Mouse (Mus musculus) neutrophil, adult 5-6 weeks (primary cell): ENCODE data around the gene Kif18b. TPM values are rescaled to one million over a fixed set of nuclear protein-coding genes. Genes with fewer than 3 reads are reported as not detected.

Experiments
- ATAC-seq: fragments of 151-379, 151-347 bp; 2 replicates; pipeline ENCODE4 v1.8.0; 2017; ENCODE audit warnings: mild to moderate bottlenecking, moderate TSS enrichment; ENCODE audit not compliant: insufficient number of reproducible peaks, poor library complexity, low FRiP score, severe bottlenecking; ENCODE audit errors: extremely low read depth
- total RNA-seq: library from RNA; stranded (forward); fragments of 200-1000 nt; gene quantifications from 2 replicates; pipeline ENCODE4 v1.2.3, GENCODE M21; 2017

The Kif18b gene
- total RNA-seq, 1 experiment from 2014 or later: not detected

GRCm38 (mm10) chr11:102893015-102893651 lies 31.8 kb downstream of the Kif18b start:
- ATAC-seq: peak; percentile 71

DNA sequence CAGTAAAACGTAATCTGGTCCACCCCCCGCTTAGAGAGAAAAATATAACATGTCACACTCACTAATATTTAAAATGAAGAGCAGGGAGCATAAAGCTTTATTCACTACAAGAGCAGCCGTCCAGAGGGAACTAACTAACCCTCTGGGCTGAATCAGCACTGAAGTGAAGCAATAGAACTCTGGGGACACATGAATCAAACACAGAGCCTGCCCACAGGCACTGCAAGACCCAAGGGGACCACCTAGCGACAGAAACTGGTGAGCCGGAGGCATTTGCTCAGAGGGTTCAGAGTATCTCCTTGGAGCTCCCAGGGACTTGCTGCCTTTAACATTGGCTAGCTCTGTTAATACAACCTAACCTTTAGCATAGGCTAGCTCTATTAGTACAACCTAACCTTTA lies 34.8 kb downstream of the Kif18b start:
- ATAC-seq: no peak

DNA sequence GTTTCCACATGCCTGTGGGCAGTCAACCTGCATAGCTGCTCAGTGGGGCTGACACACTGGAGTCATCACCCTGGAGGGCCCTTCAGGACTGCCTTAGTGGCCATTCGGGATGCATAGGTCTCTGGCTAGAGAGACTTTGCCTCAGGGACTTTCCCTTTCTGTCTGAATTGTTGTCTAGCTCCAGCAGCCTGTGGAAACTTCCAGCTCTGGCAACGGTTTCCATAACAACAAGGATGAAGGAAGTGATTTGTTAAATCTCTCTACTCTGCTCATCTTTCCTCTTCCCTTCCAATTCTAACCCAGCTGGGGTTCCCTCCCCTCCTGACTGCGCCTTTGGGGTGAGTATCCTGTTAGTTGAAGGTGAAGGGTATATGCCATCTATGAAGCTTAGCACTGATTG lies 36.8 kb downstream of the Kif18b start:
- ATAC-seq: no peak

GRCm38 (mm10) chr11:102887433-102887832 lies 37.5 kb downstream of the Kif18b start:
- no peak for ATAC-seq

GRCm38 (mm10) chr11:102884616-102885219 lies 40.2 kb downstream of the Kif18b start, which contains the start of gene Fam187a:
Fam187a (plus strand) TSS chr11:102885169.
- ATAC-seq: no peak

DNA sequence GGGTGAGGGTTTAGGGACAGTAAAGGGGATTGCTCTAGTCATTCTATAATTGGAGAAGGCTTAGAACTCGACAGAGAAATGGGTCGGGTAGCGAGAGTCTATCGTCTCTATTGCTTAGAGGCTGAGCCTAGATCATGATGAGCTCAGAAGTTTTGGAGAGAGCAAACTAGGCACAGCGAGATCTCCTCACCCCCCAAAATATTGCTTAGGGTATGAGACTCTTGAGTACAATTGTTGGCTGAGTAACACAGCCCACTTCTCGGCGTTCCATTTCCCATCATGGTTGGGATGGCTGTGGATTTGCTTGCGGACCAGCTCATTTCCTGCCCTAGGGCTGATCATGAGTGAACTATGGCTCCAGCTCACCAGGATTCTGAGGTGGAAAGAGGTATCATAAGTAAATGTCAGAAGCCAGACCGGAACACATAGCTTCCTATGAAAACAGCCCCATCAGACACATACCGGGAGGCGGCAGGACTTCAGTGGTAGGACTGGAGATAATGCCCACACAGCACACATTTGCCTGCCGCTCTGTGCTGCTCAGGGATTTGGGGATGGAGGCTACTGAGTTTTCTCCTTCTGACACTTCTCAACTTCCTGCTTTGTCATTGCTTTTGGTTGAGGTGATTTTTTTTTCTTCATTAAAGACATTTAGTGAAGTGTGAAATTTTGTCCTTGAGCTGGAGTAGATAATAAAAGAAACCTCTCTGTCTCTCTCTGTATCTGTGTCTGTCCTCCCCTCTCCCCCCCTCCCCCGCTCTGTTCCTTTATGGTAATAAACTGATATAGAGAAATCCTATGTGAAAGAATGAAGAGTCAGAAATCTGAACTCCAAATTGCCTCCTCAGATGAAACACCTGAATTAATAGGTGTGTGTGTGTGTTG lies 43.4 kb downstream of the Kif18b start:
- ATAC-seq: peak; percentile 20; the same call in 1 of the 2 replicates

GRCm38 (mm10) chr11:102880585-102881313 lies 44.2 kb downstream of the Kif18b start, which contains the start of the genes Eftud2 and Ccdc103:
Eftud2 (minus strand) TSS chr11:102880985.
Ccdc103 (plus strand) TSS chr11:102881204.
- peak; percentile 87 for ATAC-seq

DNA sequence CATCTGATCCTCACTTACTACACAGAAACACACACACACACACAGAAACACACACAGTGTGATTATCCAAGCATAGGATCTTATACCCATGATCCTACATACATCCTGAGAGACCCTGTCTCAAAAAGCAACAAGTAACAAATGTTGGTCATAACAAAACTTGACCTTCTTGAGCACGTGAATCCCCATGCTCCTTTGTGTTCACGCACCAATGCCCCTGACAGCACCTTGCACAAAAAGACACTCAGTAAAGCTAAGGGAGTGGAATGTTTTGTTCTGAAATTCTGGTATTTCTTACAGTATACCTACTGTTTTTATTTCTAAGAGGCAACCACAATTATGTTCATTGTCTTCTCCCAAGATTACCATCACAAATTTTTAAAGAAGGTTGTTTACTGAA lies 45.4 kb downstream of the Kif18b start:
- no peak for ATAC-seq

- no peak for ATAC-seq
Observed at GRCm38 (mm10) chr11:102874801-102875334, 50.1 kb downstream of the Kif18b start.

DNA sequence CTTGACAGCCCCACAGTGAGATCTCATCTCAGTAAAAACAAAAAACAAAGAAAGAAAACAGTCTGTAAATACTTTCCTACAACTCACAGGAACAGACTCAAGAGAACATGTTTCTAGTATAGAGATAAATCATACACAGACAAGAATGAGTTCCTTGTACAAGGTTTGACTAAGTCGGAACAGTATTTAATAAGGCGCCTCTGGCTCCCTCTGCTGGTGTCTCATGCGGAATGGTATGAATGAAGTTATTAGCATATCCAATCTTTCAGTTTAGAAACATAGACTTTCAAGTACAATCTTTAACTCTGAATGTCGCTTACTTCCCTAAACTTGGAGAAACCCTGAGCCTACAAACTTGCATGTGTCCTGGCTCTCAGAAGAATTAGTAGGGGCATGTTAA lies 60.7 kb downstream of the Kif18b start:
- no peak for ATAC-seq

GRCm38 (mm10) chr11:102859933-102860332 lies 65.0 kb downstream of the Kif18b start:
- ATAC-seq: no peak

DNA sequence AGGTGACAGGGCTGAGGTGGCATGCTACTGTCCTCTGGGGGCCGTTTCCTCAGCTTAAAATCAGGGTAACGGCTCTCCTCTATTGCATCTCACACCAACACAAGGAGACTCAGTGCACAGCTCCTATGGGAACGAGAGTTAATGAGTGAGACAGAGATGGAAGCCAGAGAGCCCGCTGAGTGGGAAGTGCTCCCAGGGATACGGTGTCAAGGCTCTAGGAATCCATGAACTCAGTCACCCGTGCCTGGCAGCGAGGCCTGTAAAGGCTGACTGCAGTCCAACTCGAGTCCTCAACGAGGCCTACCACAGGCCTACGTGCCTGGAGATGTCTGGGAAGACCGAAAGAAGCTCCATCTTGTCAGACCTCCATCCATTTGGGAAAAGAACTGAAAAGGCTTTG lies 66.0 kb downstream of the Kif18b start:
- ATAC-seq: no peak

- no peak for ATAC-seq
Observed at GRCm38 (mm10) chr11:102855941-102856340, 69.0 kb downstream of the Kif18b start.

Other genes starting within 250 kb of the Kif18b start
- gene Ccdc43, start 227.3 kb downstream of the Kif18b start, total RNA-seq: 19.6 and 29.4 TPM in 2 replicates
- gene Adam11, start 163.7 kb downstream of the Kif18b start, total RNA-seq: not detected in 2 replicates
- gene Gjc1, start 105.4 kb downstream of the Kif18b start, total RNA-seq: not detected in 2 replicates
- not detected in 2 replicates for gene Higd1b, start 89.3 kb downstream of the Kif18b start, total RNA-seq
- 49.1 and 60.2 TPM in 2 replicates for gene Eftud2, start 44.1 kb downstream of the Kif18b start, total RNA-seq
- not detected in 2 replicates for gene Ccdc103, start 43.9 kb downstream of the Kif18b start, total RNA-seq
- gene Fam187a, start 40.0 kb downstream of the Kif18b start, total RNA-seq: not detected in 2 replicates
- gene Gfap, start 24.2 kb downstream of the Kif18b start, total RNA-seq: 0.37 TPM in 1 of 2 replicates, not detected in the other
- gene C1ql1, start 21.6 kb upstream of the Kif18b start, total RNA-seq: not detected in 2 replicates
- 29.8 and 30.0 TPM in 2 replicates for gene Nmt1, start 103.1 kb upstream of the Kif18b start, total RNA-seq
- 12.0 and 15.5 TPM in 2 replicates for gene Dcakd, start 103.2 kb upstream of the Kif18b start, total RNA-seq
- gene Plcd3, start 176.5 kb upstream of the Kif18b start, total RNA-seq: 0.12 and 0.61 TPM in 2 replicates
- gene Acbd4, start 176.6 kb upstream of the Kif18b start, total RNA-seq: 21.1 and 29.3 TPM in 2 replicates
- gene Hexim1, start 191.1 kb upstream of the Kif18b start, total RNA-seq: 103 and 105 TPM in 2 replicates
- 1.1 and 1.5 TPM in 2 replicates for gene Hexim2, start 207.3 kb upstream of the Kif18b start, total RNA-seq
- 383 and 400 TPM in 2 replicates for gene Fmnl1, start 246.0 kb upstream of the Kif18b start, total RNA-seq